Mouse (Mus musculus) liver, postnatal 0 days (tissue): ENCODE measurements around the gene Rnf5.

Source experiments
- CTCF ChIP-seq: sonication (generic); IDR thresholded peaks from 2 replicates; pipeline ENCODE4 v1.5.1; 2016; ENCODE audit warnings: antibody characterized with exemption, low read depth
- EP300 ChIP-seq: IDR thresholded peaks from 2 replicates; pipeline ENCODE4 v1.6.1; 2016; ENCODE audit warnings: antibody characterized with exemption, low read depth, mild to moderate bottlenecking

DNA sequence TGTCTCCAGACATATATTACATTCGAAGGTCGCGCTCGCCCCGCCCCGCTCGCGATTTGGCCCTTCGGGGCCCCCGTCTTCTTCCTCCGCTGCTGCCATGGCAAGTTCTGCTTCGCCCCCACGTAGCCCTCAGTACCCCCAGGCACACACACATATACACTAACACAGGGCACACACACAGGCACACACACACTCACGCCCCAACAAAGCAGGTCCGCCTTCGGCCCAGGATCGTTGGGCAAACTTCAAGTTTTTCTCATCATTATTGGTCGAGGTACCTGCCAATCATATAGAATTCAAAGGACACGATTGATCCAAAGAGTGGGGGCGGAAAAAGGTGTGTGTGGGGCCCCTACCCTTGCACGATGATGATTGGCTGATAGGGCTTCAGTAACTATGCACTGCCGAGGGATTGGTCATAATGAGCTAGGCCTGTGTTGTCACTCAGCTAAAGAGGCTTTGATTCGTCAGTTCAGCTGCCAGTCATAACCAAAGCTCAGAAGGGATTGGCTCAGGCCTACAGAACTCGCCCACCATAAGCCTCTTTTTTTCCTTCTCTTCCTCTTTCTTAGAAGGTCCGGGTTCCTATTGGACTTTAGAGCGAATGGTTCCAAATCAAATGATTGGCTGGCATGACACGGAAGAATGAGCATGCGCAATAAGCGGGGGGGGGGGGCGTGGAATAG lies at the start of gene Rnf5:
- TF ChIP-seq CTCF, result no peak
- peak; percentile 89 for TF ChIP-seq EP300
